Comparison of ENCODE assay signal across 3 mouse cellular contexts in genomic region chrX:122307981-122308380, GRCm38 (mm10).
DNase-seq lines count a peak whose midpoint lies in the region.

No protein-coding gene starts in this region.

- peak; percentile 62 for DNase-seq in ES-CJ7 (ENCODE audit: low read depth, low spot score)
- DNase-seq in R1 (ENCODE audit: low read depth, low spot score) = peak; percentile 73
- peak; percentile 66 for DNase-seq in ZHBTc4 (ENCODE audit: low read depth, low spot score)
